Mouse (Mus musculus) liver, embryonic 16.5 days (tissue): ENCODE results near the gene Prkg1. TPM values are rescaled to one million over a fixed set of nuclear protein-coding genes. Genes with fewer than 3 reads are reported as not detected.

Source experiments
- ATAC-seq: fragments of 200-750 bp; cut with Nextera tagmentation; 2 replicates; pipeline ENCODE4 v1.8.0; 2017; ENCODE audit warnings: low read depth, mild to moderate bottlenecking, moderate number of reproducible peaks, moderate library complexity
- H3K27ac ChIP-seq: fragments of 300-500 bp; sonication (generic); 2 replicates; pipeline ENCODE4 v1.5.1; 2014; ENCODE audit warnings: mild to moderate bottlenecking, low read length
- H3K27me3 ChIP-seq: fragments of 300-500 bp; sonication (generic); 2 replicates; pipeline ENCODE4 v1.6.1; 2014; ENCODE audit warnings: low read depth, low read length, mixed read lengths; ENCODE audit not compliant: control insufficient read depth, insufficient read depth
- H3K36me3 ChIP-seq: fragments of 300-500 bp; sonication (generic); 2 replicates; pipeline ENCODE4 v1.6.1; 2014; ENCODE audit warnings: mild to moderate bottlenecking; ENCODE audit not compliant: control insufficient read depth, insufficient read depth
- H3K4me1 ChIP-seq: fragments of 300-500 bp; sonication (generic); 2 replicates; pipeline ENCODE4 v1.6.1; 2014; ENCODE audit warnings: low read depth, low read length, mixed read lengths; ENCODE audit not compliant: control insufficient read depth
- H3K4me2 ChIP-seq: fragments of 300-500 bp; sonication (generic); 2 replicates; pipeline ENCODE4 v1.6.1; 2014; ENCODE audit warnings: low read depth, low read length, mixed read lengths
- H3K4me3 ChIP-seq: fragments of 300-500 bp; sonication (generic); 2 replicates; pipeline ENCODE4 v1.5.1; 2014; ENCODE audit warnings: low read depth, mild to moderate bottlenecking, low read length
- H3K9ac ChIP-seq: fragments of 300-500 bp; sonication (generic); 2 replicates; pipeline ENCODE4 v1.6.1; 2014; ENCODE audit warnings: low read depth, low read length
- H3K9me3 ChIP-seq: fragments of 300-500 bp; sonication (generic); replicated peaks from 2 replicates; pipeline ENCODE4 v1.6.1; 2016; ENCODE audit warnings: low read length; ENCODE audit not compliant: control insufficient read depth
- WGBS: fragments of 180-500 bp; shearing (Covaris S2); extraction: QIAGEN DNeasy Blood & Tissue Kit; methylation state at CpG from one replicate; pipeline ENCODE4 v1.1.7; 2014; ENCODE audit not compliant: insufficient replicate concordance; 5-methylcytosine and 5-hydroxymethylcytosine counted together
- polyA plus RNA-seq: library from polyadenylated mRNA; unstranded; fragments of >200 nt; fragmentation: Nextera tagmentation; extraction: Ambion mirVana; gene quantifications from 2 replicates; pipeline ENCODE4 v1.2.1, GENCODE M21; 2015

The Prkg1 gene
- polyA plus RNA-seq, 1 experiment from 2014 or later = 1.3 TPM

DNA sequence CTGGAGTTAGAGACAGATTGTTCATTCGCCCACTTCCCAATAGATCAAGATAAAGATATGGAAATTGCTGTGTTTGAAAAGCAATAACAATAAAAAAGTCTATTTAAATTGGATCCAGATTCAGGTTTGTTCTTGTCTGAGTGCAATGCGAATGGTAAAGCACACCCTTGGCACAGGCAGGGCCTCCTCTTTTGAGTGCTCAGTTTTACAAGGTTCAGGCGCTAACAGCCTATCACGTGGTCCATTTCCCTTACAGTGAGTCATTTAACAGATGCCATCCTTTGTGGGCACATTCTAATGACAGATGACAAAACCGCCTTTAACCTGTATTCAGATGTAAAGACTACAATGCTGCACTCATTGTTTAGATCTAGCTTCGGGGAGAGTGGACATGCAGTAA is 949.2 kb downstream of the Prkg1 start:
- 55% methylated on average over 6 of the region's 6 CpGs for WGBS

DNA sequence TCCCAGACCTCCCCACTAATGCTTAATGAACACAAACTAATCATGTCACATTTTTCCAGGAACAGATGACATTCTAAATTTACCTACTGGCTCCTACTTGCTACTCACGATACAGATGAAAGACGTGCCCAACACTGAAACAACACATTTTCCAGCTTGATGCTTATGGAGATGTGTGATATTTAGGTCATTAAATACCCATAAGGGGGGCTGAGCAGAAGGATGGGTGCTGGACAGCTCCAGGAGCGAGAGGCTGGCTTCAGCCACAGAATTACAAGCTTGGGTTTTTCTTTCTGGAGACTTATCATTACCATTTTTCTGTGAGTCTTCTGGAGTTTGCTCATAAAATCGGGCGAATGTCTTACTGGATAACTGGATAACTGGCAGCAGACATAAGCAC is 958.6 kb downstream of the Prkg1 start:
- no peak overlapping the region for H3K4me3 ChIP-seq
- no peak for ATAC-seq
- no peaks in the 10 kb centered on the region for H3K4me1 ChIP-seq
- no peak overlapping the region for H3K9ac ChIP-seq
- 63% methylated on average over 5 of the region's 5 CpGs for WGBS
- no peaks in the 10 kb centered on the region for H3K36me3 ChIP-seq
- H3K27ac ChIP-seq = no peak overlapping the region
- H3K9me3 ChIP-seq = no peaks in the 10 kb centered on the region
- no peak overlapping the region for H3K4me2 ChIP-seq
- H3K27me3 ChIP-seq = no peaks in the 10 kb centered on the region

More for the DNA sequence above, 949.2 kb downstream of the Prkg1 start:
- Histone ChIP-seq H3K27me3 (no peaks in the 10 kb centered on the region), H3K36me3 (no peaks in the 10 kb centered on the region), H3K4me3 (no peak overlapping the region), H3K27ac (no peak overlapping the region), H3K4me2 (no peak overlapping the region), H3K9me3 (no peaks in the 10 kb centered on the region), H3K4me1 (no peaks in the 10 kb centered on the region), H3K9ac (no peak overlapping the region)
- no peak for ATAC-seq

DNA sequence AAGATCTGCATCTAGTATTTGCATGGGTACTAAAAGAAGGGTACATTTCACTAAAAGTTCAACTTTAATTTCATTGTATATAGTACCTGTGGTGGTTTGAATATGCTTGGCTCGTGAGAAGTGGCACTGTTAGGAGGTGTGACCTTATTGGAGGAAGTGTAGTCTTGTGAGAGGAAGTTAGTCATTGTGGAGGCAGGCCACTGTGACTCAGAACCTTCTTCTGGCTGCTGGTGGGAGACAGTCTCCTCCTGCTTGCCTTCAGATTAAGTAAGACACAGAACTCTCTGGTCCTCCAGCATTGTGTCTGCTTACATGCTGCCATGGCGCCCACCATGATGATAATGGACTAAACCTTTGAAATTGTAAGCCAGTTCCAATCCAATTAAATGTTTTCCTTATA is 984.0 kb downstream of the Prkg1 start:
- no peak overlapping the region for H3K9ac ChIP-seq
- ATAC-seq = no peak
- no peak overlapping the region for H3K4me3 ChIP-seq
- WGBS = 33% methylated on average over 2 of the region's 2 CpGs
- H3K36me3 ChIP-seq = no peaks in the 10 kb centered on the region
- H3K4me2 ChIP-seq = no peak overlapping the region
- H3K27me3 ChIP-seq = no peaks in the 10 kb centered on the region
- no peaks in the 10 kb centered on the region for H3K4me1 ChIP-seq
- no peaks in the 10 kb centered on the region for H3K9me3 ChIP-seq
- H3K27ac ChIP-seq = no peak overlapping the region

DNA sequence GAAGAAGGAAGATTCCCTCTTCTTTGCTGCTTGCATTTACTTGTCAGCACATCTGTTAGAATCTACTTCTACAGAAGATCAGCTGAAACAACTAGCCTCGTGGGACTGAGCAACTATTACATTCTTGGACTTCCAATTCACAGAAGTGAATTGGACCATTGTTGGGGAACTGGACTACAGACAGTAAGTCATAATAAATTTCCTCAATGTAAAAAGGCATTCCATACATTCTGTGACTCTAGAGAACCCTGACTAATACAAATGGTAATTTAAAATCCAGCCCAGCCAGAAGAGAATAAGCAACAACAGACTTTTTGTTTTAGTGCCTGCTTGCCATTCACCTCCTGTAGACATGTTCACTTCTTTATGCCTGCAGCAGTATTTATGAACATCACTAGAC is 996.5 kb downstream of the Prkg1 start:
- Histone ChIP-seq H3K36me3 (no peaks in the 10 kb centered on the region), H3K4me2 (no peak overlapping the region), H3K27me3 (no peaks in the 10 kb centered on the region), H3K4me1 (no peaks in the 10 kb centered on the region), H3K9ac (no peak overlapping the region), H3K4me3 (no peak overlapping the region), H3K27ac (no peak overlapping the region), H3K9me3 (no peaks in the 10 kb centered on the region)
- 38% methylated on average over 1 of the region's 1 CpGs for WGBS
- no peak for ATAC-seq

DNA sequence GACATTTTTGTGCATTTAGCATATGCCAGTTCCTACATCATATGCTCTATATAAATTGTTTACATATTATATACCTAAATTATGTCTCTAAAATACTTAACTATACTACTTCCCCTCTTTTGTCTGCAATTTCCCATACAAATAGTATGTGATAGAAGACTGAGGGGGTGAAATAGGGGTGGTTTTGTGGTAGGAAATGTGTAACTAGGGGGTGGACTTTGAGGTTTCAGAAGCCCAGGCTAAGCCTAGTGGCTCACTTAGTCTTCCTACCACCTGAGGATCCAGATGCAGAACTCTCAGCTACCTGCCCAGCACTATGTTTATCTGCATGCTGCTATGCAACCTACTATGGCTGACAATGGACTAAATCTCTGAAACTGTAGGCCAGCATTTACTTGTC is 1020.4 kb downstream of the Prkg1 start:
- no peak for ATAC-seq
- H3K27ac ChIP-seq = no peak overlapping the region
- H3K4me3 ChIP-seq = no peak overlapping the region

DNA sequence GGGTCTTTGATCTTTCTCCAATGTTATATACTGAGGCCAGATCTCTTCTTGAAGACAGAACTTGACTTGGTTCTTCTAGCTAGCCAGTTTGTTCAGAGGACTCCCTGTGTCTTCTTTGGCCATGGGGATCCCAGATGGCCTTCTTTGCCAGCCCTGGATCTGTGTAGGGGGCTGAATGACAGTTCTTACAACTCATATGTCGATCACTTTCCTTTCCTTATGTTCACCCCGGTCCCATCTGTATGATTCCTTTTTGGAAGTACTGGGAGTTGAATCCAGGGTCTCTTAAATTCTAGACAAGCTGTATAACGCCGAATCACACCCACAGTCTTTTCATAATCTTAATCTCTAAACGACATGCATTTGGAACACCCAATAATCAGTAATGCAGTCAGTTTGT is 1065.7 kb downstream of the Prkg1 start:
- H3K9me3 ChIP-seq = no peaks in the 10 kb centered on the region
- H3K4me1 ChIP-seq = no peaks in the 10 kb centered on the region
- ATAC-seq = no peak
- H3K36me3 ChIP-seq = no peaks in the 10 kb centered on the region
- H3K4me2 ChIP-seq = no peak overlapping the region
- H3K27ac ChIP-seq = no peak overlapping the region
- 71% methylated on average over 5 of the region's 5 CpGs for WGBS
- no peaks in the 10 kb centered on the region for H3K27me3 ChIP-seq
- H3K4me3 ChIP-seq = no peak overlapping the region
- no peak overlapping the region for H3K9ac ChIP-seq

More for the DNA sequence above, 1020.4 kb downstream of the Prkg1 start:
- H3K9me3 ChIP-seq = no peaks in the 10 kb centered on the region
- no peak overlapping the region for H3K9ac ChIP-seq
- no peaks in the 10 kb centered on the region for H3K4me1 ChIP-seq
- no peaks in the 10 kb centered on the region for H3K27me3 ChIP-seq
- no peak overlapping the region for H3K4me2 ChIP-seq
- no peaks in the 10 kb centered on the region for H3K36me3 ChIP-seq

DNA sequence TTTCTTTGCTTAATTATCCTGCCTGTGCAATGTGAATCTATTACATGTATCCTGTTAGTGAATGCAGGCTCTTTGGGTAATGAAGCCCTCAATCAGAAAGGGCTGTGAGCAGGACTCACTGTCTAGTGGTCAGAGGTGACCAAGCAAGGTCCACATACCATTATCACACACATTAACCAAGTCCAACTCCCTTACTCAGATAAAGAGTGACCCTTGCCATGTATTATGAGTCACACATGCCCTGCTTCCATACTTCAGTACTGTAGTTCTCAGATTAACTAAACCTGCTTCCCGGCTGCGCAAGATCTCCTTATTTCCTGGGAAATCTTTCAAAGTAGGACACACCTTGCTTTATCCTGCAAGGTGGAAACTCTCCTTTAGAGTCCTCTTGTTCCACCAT is 1073.6 kb downstream of the Prkg1 start:
- H3K4me2 ChIP-seq = no peak overlapping the region
- no peaks in the 10 kb centered on the region for H3K36me3 ChIP-seq
- no peaks in the 10 kb centered on the region for H3K27me3 ChIP-seq
- no peak overlapping the region for H3K27ac ChIP-seq
- ATAC-seq = no peak
- no peaks in the 10 kb centered on the region for H3K4me1 ChIP-seq
- no peak overlapping the region for H3K4me3 ChIP-seq
- WGBS = 81% methylated on average over 2 of the region's 2 CpGs
- H3K9me3 ChIP-seq = no peaks in the 10 kb centered on the region
- no peak overlapping the region for H3K9ac ChIP-seq

DNA sequence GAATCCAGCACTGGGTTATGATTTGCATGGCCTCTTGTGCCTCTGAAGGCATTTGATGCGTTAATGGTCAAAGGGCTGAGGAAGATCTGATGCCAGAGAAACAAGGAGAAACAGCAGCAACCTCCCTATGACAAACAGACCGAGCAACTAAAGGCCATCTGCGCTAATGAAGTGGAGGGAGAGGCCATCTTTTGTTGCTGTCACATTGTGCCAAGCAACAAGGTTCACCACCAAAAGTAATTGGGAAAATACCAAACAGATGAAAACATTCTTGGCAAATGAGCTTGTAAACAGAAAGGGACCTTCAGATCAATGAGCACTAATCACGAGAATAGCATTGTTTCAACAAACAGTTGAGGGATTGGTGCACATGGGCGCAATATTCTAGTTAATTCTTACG is 1074.1 kb downstream of the Prkg1 start:
- no peaks in the 10 kb centered on the region for H3K36me3 ChIP-seq
- no peaks in the 10 kb centered on the region for H3K9me3 ChIP-seq
- H3K4me2 ChIP-seq = no peak overlapping the region
- H3K27me3 ChIP-seq = no peaks in the 10 kb centered on the region
- ATAC-seq = no peak
- no peak overlapping the region for H3K27ac ChIP-seq
- H3K4me1 ChIP-seq = no peaks in the 10 kb centered on the region
- 60% methylated on average over 6 of the region's 6 CpGs for WGBS
- H3K4me3 ChIP-seq = no peak overlapping the region
- H3K9ac ChIP-seq = no peak overlapping the region

DNA sequence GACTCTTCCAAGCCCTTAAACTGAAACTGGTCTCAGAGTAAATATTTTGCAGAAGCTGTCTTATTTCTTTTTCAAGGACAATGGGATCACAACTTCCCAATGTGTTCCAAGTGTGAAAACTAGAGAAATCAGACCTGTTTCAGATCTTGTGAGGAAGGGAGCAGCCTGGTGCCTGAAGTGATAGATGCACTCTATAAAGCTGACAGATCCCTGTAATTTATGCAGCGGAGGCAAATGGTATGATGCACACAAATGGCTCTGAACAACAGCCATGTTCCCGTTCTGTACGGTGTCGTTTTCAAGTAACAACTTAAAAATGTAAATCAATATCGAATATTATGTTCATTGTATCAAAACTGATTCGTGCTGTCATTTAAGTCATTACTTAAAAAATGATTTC is 1076.9 kb downstream of the Prkg1 start:
- Histone ChIP-seq H3K27me3 (no peaks in the 10 kb centered on the region), H3K4me1 (no peaks in the 10 kb centered on the region), H3K9me3 (no peaks in the 10 kb centered on the region), H3K9ac (no peak overlapping the region), H3K36me3 (no peaks in the 10 kb centered on the region), H3K4me2 (no peak overlapping the region), H3K4me3 (no peak overlapping the region), H3K27ac (no peak overlapping the region)
- WGBS = 64% methylated on average over 6 of the region's 6 CpGs
- ATAC-seq = no peak

DNA sequence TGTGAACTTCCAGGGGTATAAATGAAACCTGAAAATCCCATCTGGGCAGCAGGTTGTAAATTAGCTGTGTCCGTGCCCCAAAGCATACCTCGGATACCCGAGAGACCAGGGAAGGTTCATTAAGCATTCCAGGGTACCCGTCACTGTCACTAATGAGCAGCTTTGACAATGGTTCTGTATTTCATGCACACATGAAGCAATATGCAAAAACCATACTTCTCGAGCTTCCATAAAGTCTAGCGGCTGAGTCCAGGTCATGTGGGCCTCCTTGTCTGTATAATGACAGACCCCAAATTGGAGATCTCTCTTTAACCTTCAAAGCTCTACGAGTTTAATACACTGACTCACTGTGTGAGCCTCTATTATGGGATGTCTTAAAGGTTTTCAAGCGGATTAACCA is 1088.5 kb downstream of the Prkg1 start:
- Histone ChIP-seq H3K27ac (no peak overlapping the region), H3K4me3 (no peak overlapping the region), H3K9ac (no peak overlapping the region), H3K27me3 (no peaks in the 10 kb centered on the region), H3K4me2 (no peak overlapping the region), H3K36me3 (no peaks in the 10 kb centered on the region), H3K9me3 (no peaks in the 10 kb centered on the region), H3K4me1 (no peaks in the 10 kb centered on the region)
- WGBS = 63% methylated on average over 8 of the region's 8 CpGs
- no peak for ATAC-seq
